Mouse (Mus musculus): ENCODE measurements around the gene Spef1.

- TF ChIP-seq POLR2A (IDR thresholded peaks at IDR 0.05; ENCODE audit: low read depth, low read length) (no peak), CTCF (IDR thresholded peaks at IDR 0.05; ENCODE audit: extremely low read depth, insufficient read length, insufficient replicate concordance, low read depth, low read length) (no peak)
Measured at GRCm38 (mm10) chr2:131188311-131188710, 1.2 kb upstream of the Spef1 start.

Data from small intestine, adult 2 months (tissue).